Mouse (Mus musculus) adrenal gland, postnatal 0 days (tissue): ENCODE data around the gene 1700056E22Rik. TPM values are rescaled to one million over a fixed set of nuclear protein-coding genes. Genes with fewer than 3 reads are reported as not detected.

Source experiments
- polyA plus RNA-seq: library from polyadenylated mRNA; unstranded; fragments of >200 nt; fragmentation: Nextera tagmentation; extraction: Ambion mirVana; gene quantifications from 2 replicates; pipeline ENCODE4 v1.2.1, GENCODE M21; 2015

The 1700056E22Rik gene
- 3.2 and 4.1 TPM in 2 replicates for polyA plus RNA-seq

GRCm38 (mm10) chr1:184034011-184034557 is at the start of gene 1700056E22Rik:
Gene 1700056E22Rik, minus strand, starts transcription at chr1:184034301.

DNA sequence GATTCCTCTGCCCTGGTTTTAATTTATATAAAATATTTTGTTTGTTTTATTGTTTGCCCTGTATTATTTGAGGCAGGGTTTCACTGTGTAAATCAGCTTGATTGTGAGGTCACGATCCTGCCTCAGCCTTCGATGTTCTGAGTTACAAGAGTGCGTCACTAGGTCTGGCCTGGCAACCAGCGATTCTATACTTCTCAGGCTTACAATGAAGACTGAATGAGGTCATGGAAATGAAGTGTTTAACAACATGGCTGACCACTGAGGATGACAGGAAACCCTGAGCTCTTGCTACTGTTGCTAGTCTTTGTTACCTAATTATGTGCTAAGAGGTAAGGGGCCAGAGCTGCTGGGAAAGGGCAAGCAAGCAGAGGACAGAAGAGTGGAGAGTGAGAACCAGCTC is 21.0 kb downstream of the 1700056E22Rik start, which contains the start of gene Dusp10:
Dusp10 (plus strand) TSS at position 197 of the 400 bp plus-strand sequence.

Other genes with a start within 250 kb of the 1700056E22Rik start
- 5.6 and 6.6 TPM in 2 replicates for gene Dusp10, start 21.0 kb downstream of the 1700056E22Rik start, polyA plus RNA-seq